ENCODE assay signal across 7 mouse cellular contexts in the genomic region with DNA sequence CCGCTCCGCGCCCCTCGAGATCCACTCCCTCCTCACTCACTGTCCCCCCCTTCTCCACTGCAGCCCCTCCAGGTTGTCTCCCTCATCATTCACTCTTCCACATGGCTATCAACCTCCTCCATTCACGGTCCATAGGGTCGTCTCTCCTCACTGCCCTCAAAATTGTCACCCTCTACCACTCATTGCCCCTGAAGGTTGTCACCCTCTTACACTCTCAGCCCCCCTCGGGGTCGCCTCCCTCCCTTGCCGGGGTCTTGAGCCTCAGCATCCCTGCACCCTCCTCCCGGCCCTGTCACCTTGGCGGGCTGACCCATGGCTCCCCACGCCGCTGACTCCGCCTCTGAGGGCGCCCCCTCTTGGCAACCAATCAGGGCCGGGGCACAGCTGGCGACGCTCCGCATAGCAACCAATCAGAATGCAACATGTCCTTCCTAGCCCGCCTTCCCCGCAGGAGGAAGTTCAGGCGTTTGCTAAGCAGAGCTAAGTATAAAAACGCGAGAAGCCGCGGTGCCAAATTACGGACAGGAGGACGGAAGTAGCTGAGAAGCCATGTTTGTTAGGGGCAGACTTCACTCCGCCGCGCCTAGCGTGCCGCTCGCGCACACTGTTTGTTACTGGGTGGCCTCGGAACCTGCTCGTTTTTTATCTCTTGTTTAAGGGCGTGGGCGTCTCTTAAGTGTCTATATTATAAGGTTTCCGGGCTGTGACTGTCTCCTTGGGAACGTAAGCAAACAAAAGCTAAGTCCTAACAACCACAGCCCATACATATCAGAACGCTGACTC. TPM values are rescaled to one million over a fixed set of nuclear protein-coding genes. Genes with fewer than 3 reads are reported as not detected.
DNase-seq lines count a peak whose midpoint lies in the region; ATAC-seq lines count a peak whose summit lies in the region.

Lyrm7 (minus strand) TSS at position 661 of the 783 bp plus-strand sequence.

- peak; percentile 97 for ATAC-seq in embryonic facial prominence, embryonic 11.5 days (replicated peaks; ENCODE audit: insufficient number of reproducible peaks, low FRiP score, low TSS enrichment, low read depth)
- peak; percentile 98 for ATAC-seq in granulocyte monocyte progenitor cell, adult 5-6 weeks (replicated peaks; ENCODE audit: poor library complexity, severe bottlenecking)
- ATAC-seq in midbrain, embryonic 13.5 days = peak; percentile 98

- peak within 1 kb of the TSS; percentile 68 for H3K4me2 ChIP-seq in embryonic facial prominence, embryonic 11.5 days (ENCODE audit: low read depth, low read length)
- H3K4me2 ChIP-seq in midbrain, embryonic 13.5 days (replicated peaks) = peak within 1 kb of the TSS; percentile 78

- H3K27ac ChIP-seq in embryonic facial prominence, embryonic 11.5 days (replicated peaks; ENCODE audit: low read depth, low read length) = peak within 1 kb of the TSS; percentile 78
- H3K27ac ChIP-seq in limb, embryonic 10.5 days = peak within 1 kb of the TSS; percentile 94
- peak within 1 kb of the TSS; percentile 83 for H3K27ac ChIP-seq in midbrain, embryonic 13.5 days

- WGBS in embryonic facial prominence, embryonic 11.5 days = under 1% methylated on average over 42 of the region's 42 CpGs
- WGBS in limb, embryonic 10.5 days = under 1% methylated on average over 42 of the region's 42 CpGs
- WGBS in midbrain, embryonic 13.5 days = under 1% methylated on average over 42 of the region's 42 CpGs

- no peaks in the 10 kb centered on the region for H3K36me3 ChIP-seq in embryonic facial prominence, embryonic 11.5 days (replicated peaks; ENCODE audit: control insufficient read depth, insufficient read depth, low read depth, low read length)
- no peaks in the 10 kb centered on the region for H3K36me3 ChIP-seq in limb, embryonic 10.5 days
- no peaks in the 10 kb centered on the region for H3K36me3 ChIP-seq in midbrain, embryonic 13.5 days

- no peaks in the 10 kb centered on the region for H3K9me3 ChIP-seq in embryonic facial prominence, embryonic 11.5 days (replicated peaks; ENCODE audit: control insufficient read depth, low read length)
- no peaks in the 10 kb centered on the region for H3K9me3 ChIP-seq in limb, embryonic 10.5 days (replicated peaks)
- no peaks in the 10 kb centered on the region for H3K9me3 ChIP-seq in midbrain, embryonic 13.5 days

- H3K4me1 ChIP-seq in embryonic facial prominence, embryonic 11.5 days (ENCODE audit: control insufficient read depth, insufficient read depth, low read length) = no peaks in the 10 kb centered on the region
- peaks cover 10% of the 10 kb centered on the region for H3K4me1 ChIP-seq in limb, embryonic 10.5 days
- H3K4me1 ChIP-seq in midbrain, embryonic 13.5 days (replicated peaks) = peaks cover 16% of the 10 kb centered on the region

- peak within 1 kb of the TSS; percentile 81 for H3K9ac ChIP-seq in embryonic facial prominence, embryonic 11.5 days (replicated peaks; ENCODE audit: low read length)
- peak within 1 kb of the TSS; percentile 78 for H3K9ac ChIP-seq in midbrain, embryonic 13.5 days (replicated peaks)

- H3K27me3 ChIP-seq in embryonic facial prominence, embryonic 11.5 days (ENCODE audit: control insufficient read depth, insufficient read depth, low read length) = no peaks in the 10 kb centered on the region
- no peaks in the 10 kb centered on the region for H3K27me3 ChIP-seq in limb, embryonic 10.5 days (ENCODE audit: low read depth, poor library complexity, severe bottlenecking)
- no peaks in the 10 kb centered on the region for H3K27me3 ChIP-seq in midbrain, embryonic 13.5 days

- peak within 1 kb of the TSS; percentile 67 for H3K4me3 ChIP-seq in embryonic facial prominence, embryonic 11.5 days (ENCODE audit: low read depth, low read length)
- H3K4me3 ChIP-seq in limb, embryonic 10.5 days = peak within 1 kb of the TSS; percentile 80
- H3K4me3 ChIP-seq in midbrain, embryonic 13.5 days (replicated peaks) = peak within 1 kb of the TSS; percentile 63

- DNase-seq in adrenal gland, postnatal 14 days = peak; percentile 97
- DNase-seq in embryonic facial prominence, embryonic 11.5 days (ENCODE audit: low spot score) = peak; percentile 97
- DNase-seq in kidney, adult 11 months = peak; percentile 98
- DNase-seq in limb, embryonic 10.5 days (ENCODE audit: low spot score) = peak; percentile 90
- DNase-seq in spleen, adult 12 weeks (ENCODE audit: low spot score) = peak; percentile 92

RNA-seq across cellular contexts. Expression of gene Lyrm7, which starts in this region (rescaled TPM):
- total RNA-seq in adrenal gland, postnatal 14 days (2021) = 18.5 and 26.0 TPM in 2 replicates
- 7.4 and 9.6 TPM in 2 replicates for polyA plus RNA-seq in embryonic facial prominence, embryonic 11.5 days (2014; fragmentation: Nextera tagmentation; extraction: Ambion mirVana)
- total RNA-seq in granulocyte monocyte progenitor cell, adult 5-6 weeks (2014; fragmentation: Nextera tagmentation) = 4.0 and 9.3 TPM in 2 replicates
- 2.0 and 11.1 TPM in 2 replicates for total RNA-seq in granulocyte monocyte progenitor cell, adult 5-6 weeks (2017)
- 6.5 and 7.9 TPM in 2 replicates for polyA plus RNA-seq in limb, embryonic 10.5 days (2016; fragmentation: Nextera tagmentation; extraction: Ambion mirVana)
- polyA plus RNA-seq in midbrain, embryonic 13.5 days (2015; fragmentation: Nextera tagmentation; extraction: Ambion mirVana) = 7.1 and 11.2 TPM in 2 replicates

Comparison
In these comparisons a context has a peak if more than half of its experiments do, and no peak if none do; other contexts are left out.
1. Peak in every context shown above with its lines: DNase-seq, ATAC-seq, H3K4me3 ChIP-seq and H3K27ac ChIP-seq.